Mouse (Mus musculus) olfactory bulb, adult 2 months (tissue): ENCODE results near the gene Efcab2.

Experiments used
- CTCF ChIP-seq: fragments of 200-500 bp; IDR thresholded peaks from 2 replicates; pipeline ENCODE4 v1.5.1; 2012; ENCODE audit warnings: low read depth, mild to moderate bottlenecking, low read length, moderate library complexity; ENCODE audit not compliant: insufficient read depth
- POLR2A ChIP-seq: fragments of 200-500 bp; IDR thresholded peaks from 2 replicates; pipeline ENCODE4 v1.6.1; 2012; ENCODE audit warnings: mild to moderate bottlenecking, low read depth, low read length, moderate library complexity; ENCODE audit not compliant: insufficient read depth

DNA sequence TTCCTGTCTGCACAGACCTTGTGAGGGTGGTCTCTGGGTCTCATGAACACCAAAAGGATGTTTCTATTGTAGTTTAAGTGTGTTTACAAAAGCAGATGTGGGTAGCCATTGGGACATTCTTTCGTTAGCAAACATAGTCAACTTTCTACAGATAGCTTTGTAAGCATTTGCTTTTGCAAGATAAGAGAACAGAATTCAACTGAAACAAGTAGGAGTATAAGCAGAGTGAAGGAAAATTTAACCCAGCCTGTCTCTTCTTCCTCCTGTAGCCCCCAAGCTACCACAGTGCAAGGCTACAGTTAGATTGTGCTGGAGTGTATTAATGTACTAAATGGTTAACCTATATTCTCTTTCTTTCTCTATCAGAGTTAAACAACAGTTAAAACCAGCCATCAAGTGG lies 49.2 kb downstream of the Efcab2 start:
- TF ChIP-seq POLR2A (no peak), CTCF (no peak)
